Mouse (Mus musculus) G1E (cell line): Measurements from ENCODE around the gene Mgmt. TPM values are rescaled to one million over a fixed set of nuclear protein-coding genes. Genes with fewer than 3 reads are reported as not detected.

ENCODE experiments used
- ATAC-seq: 2 replicates; pipeline ENCODE4 v1.8.0; 2016; ENCODE audit warnings: mild to moderate bottlenecking; ENCODE audit not compliant: insufficient number of reproducible peaks, poor library complexity, low FRiP score, severe bottlenecking; ENCODE audit errors: extremely low read depth
- DNase-seq: peaks from one replicate; pipeline ENCODE4 v3.0.0; 2012; ENCODE audit warnings: low spot score
- H3K27me3 ChIP-seq: 2 replicates; pipeline ENCODE4 v1.6.1; 2012; ENCODE audit warnings: mild to moderate bottlenecking, low read length, inconsistent platforms; ENCODE audit not compliant: insufficient read depth
- H3K36me3 ChIP-seq: replicated peaks from 2 replicates; pipeline ENCODE3; 2012; ENCODE audit warnings: mild to moderate bottlenecking, inconsistent platforms
- H3K4me1 ChIP-seq: 2 replicates; pipeline ENCODE4 v1.6.1; 2012; ENCODE audit warnings: low read depth, low read length, inconsistent platforms, mixed read lengths; ENCODE audit not compliant: insufficient read depth
- H3K4me3 ChIP-seq: 2 replicates; pipeline ENCODE4 v1.5.1; 2012; ENCODE audit warnings: low read depth, mild to moderate bottlenecking, inconsistent platforms, low read length, moderate library complexity, mixed read lengths
- H3K9me3 ChIP-seq: replicated peaks from 2 replicates; pipeline ENCODE4 v1.6.1; 2012; ENCODE audit warnings: inconsistent platforms
- CTCF ChIP-seq: IDR thresholded peaks from 2 replicates; pipeline ENCODE4 v1.5.1; 2012; ENCODE audit warnings: low read depth, low read length, inconsistent platforms, mixed read lengths
- GATA1 ChIP-seq: IDR thresholded peaks from 2 replicates; pipeline ENCODE4 v1.6.1; 2012; ENCODE audit warnings: borderline replicate concordance, low read length, inconsistent platforms, mixed read lengths
- GATA2 ChIP-seq: IDR thresholded peaks from 2 replicates; pipeline ENCODE4 v1.6.1; 2012; ENCODE audit warnings: low read depth, low read length, inconsistent platforms, borderline replicate concordance
- POLR2AphosphoS5 ChIP-seq: IDR thresholded peaks from 2 replicates; pipeline ENCODE4 v1.6.1; 2012; ENCODE audit warnings: low read depth, low read length, inconsistent platforms; ENCODE audit not compliant: insufficient replicate concordance
- TAL1 ChIP-seq: conservative IDR thresholded peaks from 2 replicates; pipeline ENCODE4 v1.6.1; 2012; ENCODE audit warnings: low read depth, low read length, inconsistent platforms, mixed read lengths
- polyA plus RNA-seq: library from polyadenylated mRNA; stranded (reverse); fragments of >175 nt; gene quantifications from 2 replicates; pipeline ENCODE4 v1.2.3, GENCODE M21; 2012
- total RNA-seq, 2 experiments: library from RNA; stranded (forward) in 1 of 2; stranded (reverse) in 1 of 2; fragments of 200-1000 nt in 1 of 2; fragments of >200 nt in 1 of 2; fragmentation: Nextera tagmentation in 1 of 2; gene quantifications; 2 replicates each; pipeline ENCODE4 v1.2.3; 2014 to 2017

Gene Mgmt
- total and polyA plus RNA-seq, 3 experiments = 1.1 to 2.2 (median 2.2) TPM

DNA sequence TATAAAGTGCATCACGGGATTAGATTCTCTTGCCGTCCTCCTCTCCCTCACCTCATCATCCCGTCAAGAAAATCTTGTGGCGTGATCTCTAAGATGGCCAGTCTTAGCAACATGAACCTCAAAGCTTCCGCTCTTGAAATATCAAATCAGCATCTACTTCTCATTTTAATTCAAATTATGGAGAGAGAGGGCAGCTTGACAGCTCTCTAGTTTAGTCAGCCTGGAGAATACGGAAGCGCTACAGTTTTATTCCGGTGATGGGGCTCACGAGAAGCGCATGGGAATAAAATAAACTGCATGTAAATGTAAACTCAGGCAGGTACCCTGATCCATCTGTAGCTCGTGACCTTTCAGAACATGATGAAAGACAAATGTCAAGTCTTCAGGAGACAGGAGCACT, 22.9 kb upstream of the Mgmt start:
- no peak overlapping the region for H3K4me3 ChIP-seq
- no peaks in the 10 kb centered on the region for H3K36me3 ChIP-seq
- no peaks in the 10 kb centered on the region for H3K27me3 ChIP-seq
- no peak for DNase-seq
- H3K9me3 ChIP-seq = peaks cover 23% of the 10 kb centered on the region
- no peak for TF ChIP-seq GATA1
- no peaks in the 10 kb centered on the region for H3K4me1 ChIP-seq
- ATAC-seq = no peak

DNA sequence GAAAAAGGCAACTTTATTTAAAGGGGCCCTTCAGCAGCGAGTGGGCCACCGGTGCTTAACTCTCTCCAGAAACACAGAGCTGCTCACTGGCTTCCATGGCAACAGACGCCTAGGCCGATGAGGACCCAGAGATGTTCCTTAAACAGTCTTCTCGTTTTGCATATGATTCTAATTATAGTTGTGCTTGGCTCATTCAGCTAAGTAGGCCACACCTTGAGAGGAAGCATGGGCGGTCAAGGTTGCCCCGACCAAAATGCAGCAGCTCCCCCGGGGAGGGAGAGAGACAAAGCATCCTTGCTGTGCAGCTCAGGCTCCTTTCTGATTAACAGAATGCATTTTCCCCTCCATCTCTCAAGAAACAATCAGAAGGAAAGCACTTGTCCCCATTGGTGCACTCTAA, 22.4 kb upstream of the Mgmt start:
- DNase-seq = no peak
- no peaks in the 10 kb centered on the region for H3K36me3 ChIP-seq
- no peak for ATAC-seq

DNA sequence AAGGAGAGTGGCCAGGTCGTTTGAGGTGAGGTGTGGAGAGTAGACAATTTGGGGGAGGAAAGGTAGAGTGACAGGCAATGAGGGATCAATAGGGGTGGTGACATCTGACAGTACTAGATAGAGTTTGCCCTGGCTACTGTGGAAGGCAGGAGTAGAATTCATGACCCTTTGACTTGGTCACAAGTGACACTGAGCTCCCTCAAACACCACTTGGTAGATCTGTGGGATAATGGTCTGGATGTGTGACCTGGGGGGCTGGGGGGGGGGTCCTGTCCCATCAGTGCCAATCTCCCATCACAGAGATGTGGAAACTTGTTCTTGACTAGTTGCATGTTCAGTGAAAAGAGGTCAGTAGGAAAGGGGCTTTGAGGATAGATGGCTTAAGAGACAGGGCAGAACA, 20.0 kb upstream of the Mgmt start:
- ATAC-seq (no peak), DNase-seq (no peak)
- H3K4me3 ChIP-seq = no peak overlapping the region
- H3K27me3 ChIP-seq = no peaks in the 10 kb centered on the region
- no peak for TF ChIP-seq POLR2AphosphoS5
- TF ChIP-seq TAL1 = no peak
- TF ChIP-seq CTCF = no peak
- no peaks in the 10 kb centered on the region for H3K4me1 ChIP-seq
- peaks cover 42% of the 10 kb centered on the region for H3K9me3 ChIP-seq
- no peaks in the 10 kb centered on the region for H3K36me3 ChIP-seq

More for the DNA sequence above, 22.4 kb upstream of the Mgmt start:
- no peak overlapping the region for H3K4me3 ChIP-seq
- TF ChIP-seq CTCF = no peak
- H3K9me3 ChIP-seq = peaks cover 29% of the 10 kb centered on the region
- H3K27me3 ChIP-seq = no peaks in the 10 kb centered on the region
- H3K4me1 ChIP-seq = no peaks in the 10 kb centered on the region

DNA sequence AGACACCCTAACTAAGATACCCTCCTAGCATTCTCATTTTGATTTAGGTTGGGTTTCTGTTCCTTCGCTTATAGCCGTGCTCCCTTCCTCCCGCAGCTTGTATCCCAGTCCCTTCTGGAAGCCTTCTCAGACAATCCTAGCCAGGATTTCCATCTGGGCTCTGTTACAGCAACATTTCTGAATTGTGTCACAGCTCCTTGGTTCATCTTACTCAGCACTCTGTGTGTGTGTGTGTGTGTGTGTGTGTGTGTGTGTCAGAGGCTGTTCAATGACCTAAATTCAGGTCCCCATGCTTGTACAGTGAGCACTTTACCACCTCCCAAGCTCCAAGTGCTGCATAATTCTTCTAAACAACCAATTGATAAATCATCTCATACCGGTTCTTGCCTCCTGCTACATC, 14.0 kb upstream of the Mgmt start:
- ATAC-seq (no peak), DNase-seq (no peak)
- Histone ChIP-seq H3K4me3 (no peak overlapping the region), H3K36me3 (no peaks in the 10 kb centered on the region), H3K4me1 (no peaks in the 10 kb centered on the region), H3K9me3 (peaks cover 33% of the 10 kb centered on the region), H3K27me3 (no peaks in the 10 kb centered on the region)
- TF ChIP-seq TAL1 (no peak), CTCF (no peak), GATA1 (no peak), POLR2AphosphoS5 (no peak), GATA2 (no peak)

DNA sequence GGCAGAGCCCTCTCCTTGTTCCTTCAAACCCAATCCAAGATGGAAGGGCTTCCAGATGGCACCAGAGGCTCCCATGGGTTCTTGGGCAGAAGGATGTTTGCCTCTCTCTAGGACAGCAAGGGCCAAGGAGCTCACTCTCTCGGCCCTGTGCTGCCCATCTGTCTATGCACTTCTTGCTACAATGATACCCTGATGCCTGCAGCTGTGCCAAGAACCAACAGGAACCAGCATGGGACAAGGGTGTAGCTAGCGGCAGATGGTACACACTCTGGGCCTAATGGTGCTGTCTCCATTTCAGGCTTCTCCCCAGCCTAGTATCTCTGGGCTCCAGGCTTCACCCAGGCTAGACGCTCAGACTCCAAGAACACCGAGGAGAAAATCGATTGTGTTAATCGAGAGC, 6.3 kb upstream of the Mgmt start:
- Histone ChIP-seq H3K36me3 (no peaks in the 10 kb centered on the region), H3K4me1 (no peaks in the 10 kb centered on the region), H3K9me3 (peaks cover 16% of the 10 kb centered on the region), H3K27me3 (no peaks in the 10 kb centered on the region), H3K4me3 (no peak overlapping the region)
- DNase-seq = no peak
- TF ChIP-seq TAL1 (no peak), GATA1 (no peak), POLR2AphosphoS5 (no peak), CTCF (no peak), GATA2 (no peak)
- no peak for ATAC-seq

DNA sequence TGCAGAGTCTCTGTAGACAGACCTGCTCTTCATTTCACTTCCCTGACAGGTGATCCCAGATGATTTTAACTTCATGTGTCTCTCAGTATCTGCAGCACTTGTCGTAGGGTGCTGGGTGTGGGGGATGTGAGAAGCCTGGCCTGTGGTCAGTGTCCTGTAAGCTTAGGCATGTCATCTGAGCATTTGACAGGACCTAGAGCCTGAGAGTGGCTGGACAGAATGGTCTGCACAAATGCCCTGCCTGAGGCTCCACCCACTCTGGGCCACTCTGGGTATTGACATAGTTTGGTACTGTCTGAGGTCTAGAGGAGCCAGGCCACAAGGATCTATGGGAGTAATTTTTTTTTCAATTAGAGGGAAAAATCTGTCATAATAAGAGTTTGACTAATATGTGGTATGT, 942 bp downstream of the Mgmt start:
- Histone ChIP-seq H3K4me1 (peaks cover 10% of the 10 kb centered on the region), H3K9me3 (peaks cover 24% of the 10 kb centered on the region), H3K36me3 (no peaks in the 10 kb centered on the region), H3K27me3 (no peaks in the 10 kb centered on the region), H3K4me3 (peak overlapping the region; percentile 70; the same call in 1 of the 2 replicates)
- no peak for ATAC-seq
- DNase-seq = no peak
- TF ChIP-seq GATA1 (no peak), POLR2AphosphoS5 (no peak), GATA2 (no peak), TAL1 (no peak), CTCF (no peak)

DNA sequence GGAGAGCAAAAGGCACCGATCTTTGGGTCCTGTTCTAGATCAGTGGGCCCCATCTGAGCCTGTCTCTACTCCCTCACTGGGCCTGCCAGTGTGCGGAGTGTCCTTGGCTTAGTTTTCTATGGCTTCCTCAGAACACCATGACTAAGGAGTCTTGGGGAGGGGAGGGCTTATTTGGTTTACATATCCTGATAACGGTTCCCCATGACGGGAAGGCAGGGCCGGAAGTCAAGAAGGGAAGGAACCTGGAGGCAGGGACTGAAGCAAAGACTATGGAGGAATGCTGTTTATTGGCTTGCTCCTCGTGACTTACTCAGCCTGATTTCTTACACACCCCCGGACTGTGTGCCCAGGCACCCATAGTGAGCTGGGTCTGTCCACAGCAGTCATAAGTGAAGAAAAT, 1.4 kb downstream of the Mgmt start:
- Histone ChIP-seq H3K4me1 (peaks cover 10% of the 10 kb centered on the region), H3K9me3 (peaks cover 26% of the 10 kb centered on the region), H3K36me3 (no peaks in the 10 kb centered on the region), H3K27me3 (no peaks in the 10 kb centered on the region), H3K4me3 (no peak overlapping the region)
- no peak for TF ChIP-seq POLR2AphosphoS5
- no peak for TF ChIP-seq TAL1
- TF ChIP-seq CTCF = no peak
- TF ChIP-seq GATA1 = no peak
- TF ChIP-seq GATA2 = no peak
- DNase-seq (no peak), ATAC-seq (no peak)
